Mouse (Mus musculus): ENCODE results near the gene Ccdc116.

DNA sequence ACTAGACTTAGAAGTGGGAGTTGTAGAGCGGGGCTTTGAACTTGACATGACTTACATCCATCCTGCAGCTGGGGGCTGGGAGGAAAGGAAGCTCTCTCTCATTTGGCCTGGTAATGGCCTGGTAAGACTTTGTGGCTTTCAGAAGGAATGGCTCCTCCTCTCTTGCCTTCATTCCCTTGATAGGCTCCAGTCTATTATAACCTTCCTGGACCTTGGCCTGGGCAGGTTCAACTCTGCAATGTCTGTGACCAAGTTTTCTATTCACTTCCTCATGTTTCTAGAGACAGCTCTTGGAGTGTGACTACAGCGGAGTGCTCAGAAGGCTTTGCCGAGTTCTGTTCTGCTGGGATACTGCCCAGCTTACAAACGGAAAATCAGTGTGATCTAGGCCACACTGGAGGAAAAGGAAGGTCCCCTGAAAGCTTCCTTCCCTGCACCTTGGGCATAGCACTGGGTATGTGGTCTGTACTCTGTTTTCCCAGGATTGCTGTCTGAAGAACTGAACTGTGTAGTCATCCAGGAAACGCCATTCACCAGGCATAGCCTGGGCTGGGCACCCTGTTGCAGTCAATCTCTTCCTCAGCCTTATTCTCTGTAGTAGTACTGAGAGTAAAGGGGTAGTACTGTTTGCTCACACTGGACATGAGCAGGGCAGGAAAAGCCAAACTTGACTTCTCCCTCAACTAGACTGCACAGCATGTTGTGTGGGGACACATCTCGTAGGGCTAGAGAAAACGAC, 3.7 kb upstream of the Ccdc116 start:
- TF ChIP-seq POLR2A (IDR thresholded peaks at IDR 0.05; ENCODE audit: low read depth, low read length) (peak; percentile 67; the same call in 1 of the 2 replicates), CTCF (IDR thresholded peaks at IDR 0.05; ENCODE audit: extremely low read depth, insufficient read length, insufficient replicate concordance, low read depth, low read length) (no peak)
